Mouse (Mus musculus) central nervous system, embryonic 11.5 days (tissue): ENCODE results near the gene Svs3b. TPM values are rescaled to one million over a fixed set of nuclear protein-coding genes. Genes with fewer than 3 reads are reported as not detected.

Experiments used
- polyA plus RNA-seq: library from polyadenylated mRNA; depleted of rRNA; stranded (reverse); fragments of >200 nt; gene quantifications from 2 replicates; pipeline ENCODE4 v1.2.3, GENCODE M21; 2012; rRNA removed

The Svs3b gene
- polyA plus RNA-seq: not detected in 2 replicates

DNA sequence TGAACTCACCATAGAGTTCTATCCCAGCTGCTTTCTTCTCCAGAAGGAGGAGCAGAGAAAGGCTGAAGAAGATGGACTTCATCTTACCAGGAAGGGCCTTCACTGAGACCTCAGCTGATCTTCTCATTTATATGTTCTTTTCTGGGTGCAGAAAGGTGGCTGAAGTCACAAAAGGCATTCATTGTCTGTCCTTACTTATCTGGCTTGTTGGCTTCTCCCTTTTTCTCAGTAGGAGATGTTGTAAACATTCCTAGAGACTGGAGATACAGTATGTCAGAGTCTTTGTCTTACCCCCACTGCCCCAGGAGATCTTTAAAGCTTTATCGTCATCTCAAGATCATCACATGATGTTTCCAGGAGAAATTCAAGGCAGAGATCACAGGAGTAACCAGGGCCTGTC is at the start of gene Svs3b:
Svs3b (minus strand) TSS at position 101 of the 400 bp plus-strand sequence.

DNA sequence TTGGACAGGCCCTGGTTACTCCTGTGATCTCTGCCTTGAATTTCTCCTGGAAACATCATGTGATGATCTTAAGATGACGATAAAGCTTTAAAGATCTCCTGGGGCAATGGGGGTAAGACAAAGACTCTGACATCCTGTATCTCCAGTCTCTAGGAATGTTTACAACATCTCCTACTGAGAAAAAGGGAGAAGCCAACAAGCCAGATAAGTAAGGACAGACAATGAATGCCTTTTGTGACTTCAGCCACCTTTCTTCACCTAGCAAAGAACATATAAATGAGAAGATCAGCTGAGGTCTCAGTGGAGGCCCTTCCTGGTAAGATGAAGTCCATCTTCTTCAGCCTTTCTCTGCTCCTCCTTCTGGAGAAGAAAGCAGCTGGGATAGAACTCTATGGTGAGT is 32.5 kb upstream of the Svs3b start, which contains the start of gene Svs3a:
Svs3a (plus strand) TSS at position 301 of the 400 bp plus-strand sequence.

DNA sequence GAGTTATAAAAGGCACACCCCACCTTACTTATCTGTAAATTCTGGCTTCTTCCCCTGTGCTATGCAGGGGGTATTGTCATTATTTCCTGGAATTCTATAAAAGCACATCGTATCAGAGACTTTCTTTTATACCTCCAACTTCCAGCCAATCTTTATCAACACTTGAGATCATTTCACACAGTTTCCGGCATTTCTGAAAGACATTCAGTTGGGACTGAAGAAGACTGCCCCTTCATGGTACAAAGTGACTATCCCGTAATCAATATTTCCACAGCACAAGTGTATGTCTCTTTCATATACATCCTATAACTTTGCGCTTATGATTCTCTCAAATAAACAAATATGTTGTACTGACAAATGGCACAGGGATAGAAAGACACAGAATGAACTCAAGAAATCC is 21.9 kb upstream of the Svs3b start, which contains the start of gene Svs4:
Svs4 (minus strand) TSS at position 101 of the 400 bp plus-strand sequence.

GRCm38 (mm10) chr2:164238366-164238765 is 18.1 kb downstream of the Svs3b start, which contains the start of gene Svs2:
TSS of gene Svs2 (minus strand) at chr2:164238466.

GRCm38 (mm10) chr2:164221522-164221921 is 34.9 kb downstream of the Svs3b start, which contains the start of gene Wfdc15b:
TSS of gene Wfdc15b (minus strand) at chr2:164221660.

Other genes with a start within 250 kb of the Svs3b start
- 2.5 and 3.7 TPM in 2 replicates for gene Pabpc1l, start 231.2 kb downstream of the Svs3b start, polyA plus RNA-seq
- gene Stk4, start 186.3 kb downstream of the Svs3b start, polyA plus RNA-seq: 25.4 and 52.5 TPM in 2 replicates
- 31.3 and 37.2 TPM in 2 replicates for gene Tomm34, start 185.5 kb downstream of the Svs3b start, polyA plus RNA-seq
- 0.08 and 0.24 TPM in 2 replicates for gene Kcns1, start 85.5 kb downstream of the Svs3b start, polyA plus RNA-seq
- gene Wfdc5, start 73.9 kb downstream of the Svs3b start, polyA plus RNA-seq: not detected in 2 replicates
- not detected in 2 replicates for gene Wfdc12, start 66.0 kb downstream of the Svs3b start, polyA plus RNA-seq
- gene Wfdc15a, start 56.5 kb downstream of the Svs3b start, polyA plus RNA-seq: not detected in 2 replicates
- 0.22 TPM in 1 of 2 replicates, not detected in the other for gene Wfdc15b, start 35.0 kb downstream of the Svs3b start, polyA plus RNA-seq
- not detected in 2 replicates for gene Svs2, start 18.2 kb downstream of the Svs3b start, polyA plus RNA-seq
- gene Svs4, start 21.8 kb upstream of the Svs3b start, polyA plus RNA-seq: not detected in 2 replicates
- gene Svs3a, start 32.6 kb upstream of the Svs3b start, polyA plus RNA-seq: not detected in 2 replicates
- gene Svs6, start 60.1 kb upstream of the Svs3b start, polyA plus RNA-seq: not detected in 2 replicates
- not detected in 2 replicates for gene Svs5, start 76.1 kb upstream of the Svs3b start, polyA plus RNA-seq
- gene Slpi, start 132.5 kb upstream of the Svs3b start, polyA plus RNA-seq: 0.68 and 1.5 TPM in 2 replicates
- 0.07 and 0.17 TPM in 2 replicates for gene Rbpjl, start 146.5 kb upstream of the Svs3b start, polyA plus RNA-seq
- 2.9 and 14.2 TPM in 2 replicates for gene Matn4, start 148.5 kb upstream of the Svs3b start, polyA plus RNA-seq
- 7.6 and 10.2 TPM in 2 replicates for gene Sdc4, start 187.2 kb upstream of the Svs3b start, polyA plus RNA-seq
- 38.9 and 39.1 TPM in 2 replicates for gene Sys1, start 200.3 kb upstream of the Svs3b start, polyA plus RNA-seq
- gene Gm20458, start 204.3 kb upstream of the Svs3b start, polyA plus RNA-seq: 6.1 and 9.4 TPM in 2 replicates
- not detected in 2 replicates for gene Trp53tg5, start 217.1 kb upstream of the Svs3b start, polyA plus RNA-seq
- gene Dbndd2, start 229.5 kb upstream of the Svs3b start, polyA plus RNA-seq: 3.9 and 4.5 TPM in 2 replicates
- gene Pigt, start 240.9 kb upstream of the Svs3b start, polyA plus RNA-seq: 46.1 and 59.7 TPM in 2 replicates